Mouse (Mus musculus): ENCODE results near the gene Ddx4. TPM values are rescaled to one million over a fixed set of nuclear protein-coding genes. Genes with fewer than 3 reads are reported as not detected.

Ddx4 gene
- polyA plus RNA-seq, 1 experiment, result 0.72 TPM

DNA sequence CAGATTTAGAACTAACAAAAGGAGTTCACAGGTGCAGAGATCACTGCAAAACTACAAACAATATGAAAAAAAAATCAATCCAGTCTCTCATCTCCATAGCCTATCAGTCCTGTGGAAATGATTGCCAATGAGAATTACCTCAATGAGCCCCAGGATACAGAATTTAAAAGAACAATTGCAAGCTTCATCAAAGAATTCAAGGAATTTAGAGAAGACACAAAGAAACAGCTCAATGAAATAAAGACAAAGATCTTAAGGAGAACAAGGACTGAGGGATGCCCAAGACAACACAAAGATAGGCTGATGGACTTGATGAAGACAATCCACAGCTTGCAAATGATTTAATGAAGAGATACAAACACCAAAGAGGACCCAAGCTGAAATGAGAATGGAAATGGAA lies 78.5 kb downstream of the Ddx4 start:
- no peak overlapping the region for H3K27ac ChIP-seq (ENCODE audit: insufficient read depth, low read depth, low read length)
- no peak overlapping the region for H3K4me3 ChIP-seq (ENCODE audit: insufficient read depth, low read length)
- TF ChIP-seq CTCF (IDR thresholded peaks at IDR 0.05; ENCODE audit: low read depth, low read length) (no peak), POLR2A (IDR thresholded peaks at IDR 0.05; ENCODE audit: borderline replicate concordance, low read depth, low read length) (no peak)
- no peaks in the 10 kb centered on the region for H3K4me1 ChIP-seq (ENCODE audit: control insufficient read depth, insufficient read depth, low read length)

DNA sequence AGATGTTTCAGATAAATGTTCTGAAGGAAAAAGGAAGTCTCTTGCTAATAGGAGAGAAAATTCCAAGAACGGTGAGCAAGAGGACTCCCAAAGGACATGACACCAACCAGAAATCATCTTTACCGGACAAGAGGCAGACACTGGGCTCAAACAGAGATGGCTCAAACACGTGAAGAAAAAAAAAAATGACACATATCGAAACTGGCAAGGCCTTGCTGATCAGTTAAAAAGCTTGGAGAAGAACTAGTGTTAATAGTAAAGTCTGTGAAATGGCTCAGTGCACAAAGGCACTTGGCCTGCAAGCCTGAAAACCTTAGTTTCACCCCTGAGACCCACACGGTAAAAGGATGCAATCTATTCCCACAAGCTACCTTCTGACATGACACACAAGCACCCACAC lies 81.5 kb downstream of the Ddx4 start:
- H3K4me1 ChIP-seq (ENCODE audit: control insufficient read depth, insufficient read depth, low read length), result no peaks in the 10 kb centered on the region
- H3K27ac ChIP-seq (ENCODE audit: insufficient read depth, low read depth, low read length), result no peak overlapping the region
- no peak for TF ChIP-seq POLR2A (IDR thresholded peaks at IDR 0.05; ENCODE audit: borderline replicate concordance, low read depth, low read length)
- TF ChIP-seq CTCF (IDR thresholded peaks at IDR 0.05; ENCODE audit: low read depth, low read length), result no peak
- no peak overlapping the region for H3K4me3 ChIP-seq (ENCODE audit: insufficient read depth, low read length)

DNA sequence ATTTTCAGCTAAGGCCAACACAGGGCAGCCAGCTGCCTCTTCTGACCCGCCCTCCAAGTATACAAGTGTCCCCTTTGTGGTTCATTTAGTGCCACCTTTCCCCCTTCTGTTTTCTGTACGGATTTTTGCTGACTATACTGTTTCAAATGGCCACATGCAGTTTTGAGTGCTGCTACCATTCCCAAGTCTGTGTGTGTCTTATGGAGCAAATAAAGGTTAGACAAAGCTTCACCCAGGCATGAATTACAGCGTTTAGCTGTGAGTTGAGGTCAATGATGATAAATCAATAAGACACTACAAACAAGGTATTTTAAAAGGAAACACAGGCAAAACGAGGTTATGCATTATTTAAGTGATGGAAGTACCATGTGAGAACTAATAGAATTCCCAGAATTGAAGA lies 82.7 kb downstream of the Ddx4 start:
- TF ChIP-seq CTCF (IDR thresholded peaks at IDR 0.05; ENCODE audit: low read depth, low read length) (no peak), POLR2A (IDR thresholded peaks at IDR 0.05; ENCODE audit: borderline replicate concordance, low read depth, low read length) (no peak)

DNA sequence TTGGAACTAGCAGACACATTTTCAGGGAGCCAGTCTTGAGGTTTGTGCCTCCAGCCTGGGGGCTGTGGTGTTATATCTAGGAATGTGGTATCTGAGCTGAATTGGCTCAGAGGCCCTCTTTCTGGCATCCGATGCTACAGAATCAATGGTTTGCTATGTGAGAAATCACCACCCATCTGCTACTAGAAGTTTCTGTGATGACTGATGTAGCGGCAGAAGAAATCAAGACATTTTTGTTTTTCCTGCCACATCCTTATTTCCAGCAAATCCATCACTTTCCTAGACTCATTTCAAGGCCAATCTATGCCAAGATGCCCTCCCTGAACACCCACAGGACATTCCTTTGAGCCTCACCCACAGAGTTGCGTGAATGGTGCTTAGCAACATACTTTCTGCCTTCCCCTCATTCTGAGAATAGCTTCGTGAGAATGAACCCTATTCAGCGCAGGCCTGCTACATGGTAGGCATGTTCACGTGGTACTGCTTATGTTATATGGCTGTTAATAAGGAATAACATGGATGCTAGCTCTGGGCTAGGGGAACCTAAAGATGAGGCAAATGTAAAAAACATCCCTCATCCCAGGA lies 91.6 kb downstream of the Ddx4 start:
- Histone ChIP-seq H3K27ac (ENCODE audit: insufficient read depth, low read depth, low read length) (no peak overlapping the region), H3K4me1 (ENCODE audit: control insufficient read depth, insufficient read depth, low read length) (no peaks in the 10 kb centered on the region), H3K4me3 (ENCODE audit: insufficient read depth, low read length) (no peak overlapping the region)
- TF ChIP-seq POLR2A (IDR thresholded peaks at IDR 0.05; ENCODE audit: borderline replicate concordance, low read depth, low read length) (no peak), CTCF (IDR thresholded peaks at IDR 0.05; ENCODE audit: low read depth, low read length) (no peak)

More for the DNA sequence above, 82.7 kb downstream of the Ddx4 start:
- Histone ChIP-seq H3K27ac (ENCODE audit: insufficient read depth, low read depth, low read length) (no peak overlapping the region), H3K4me3 (ENCODE audit: insufficient read depth, low read length) (no peak overlapping the region), H3K4me1 (ENCODE audit: control insufficient read depth, insufficient read depth, low read length) (no peaks in the 10 kb centered on the region)

DNA sequence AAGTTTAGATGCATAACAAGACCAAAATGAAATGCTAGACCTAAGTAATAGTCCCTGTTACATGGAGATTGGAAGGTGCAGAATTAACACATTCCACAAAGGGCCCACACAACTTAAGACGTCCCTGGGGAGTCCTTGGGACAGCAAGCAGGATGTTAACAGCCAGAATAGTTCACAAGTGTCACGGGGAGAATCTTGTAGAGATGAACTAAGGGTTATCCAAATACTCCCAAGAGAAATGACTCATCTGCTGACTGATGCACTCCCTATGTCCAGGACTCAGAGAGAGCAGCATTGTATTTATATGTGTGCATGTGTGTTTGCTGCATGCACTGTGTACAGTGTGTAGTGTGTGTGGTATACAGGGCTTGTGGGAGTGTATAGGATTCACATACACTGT lies 95.8 kb downstream of the Ddx4 start:
- peaks cover 4% of the 10 kb centered on the region for H3K4me1 ChIP-seq (ENCODE audit: control insufficient read depth, insufficient read depth, low read length)
- H3K27ac ChIP-seq (ENCODE audit: insufficient read depth, low read depth, low read length), result no peak overlapping the region
- TF ChIP-seq CTCF (IDR thresholded peaks at IDR 0.05; ENCODE audit: low read depth, low read length) (no peak), POLR2A (IDR thresholded peaks at IDR 0.05; ENCODE audit: borderline replicate concordance, low read depth, low read length) (no peak)
- no peak overlapping the region for H3K4me3 ChIP-seq (ENCODE audit: insufficient read depth, low read length)

DNA sequence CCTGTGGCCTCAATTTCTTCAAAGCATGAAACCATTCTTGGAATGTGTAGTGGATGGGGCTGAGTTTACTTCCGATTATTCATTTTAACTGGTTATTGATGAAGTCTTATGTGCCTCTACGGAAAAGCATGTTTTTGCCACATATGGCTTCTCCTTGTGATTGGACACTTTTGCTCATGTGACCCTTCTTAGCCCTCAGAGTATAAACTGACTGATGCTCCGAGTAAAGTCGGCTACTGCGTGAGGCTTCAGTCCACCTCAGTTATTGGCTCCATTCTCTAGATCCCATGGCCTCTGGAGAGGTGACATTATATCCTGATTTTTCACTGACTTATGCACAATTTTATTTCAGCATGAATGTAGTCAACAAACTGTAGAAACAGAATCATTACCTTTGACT lies 99.0 kb downstream of the Ddx4 start:
- H3K4me3 ChIP-seq (ENCODE audit: insufficient read depth, low read length), result no peak overlapping the region
- H3K27ac ChIP-seq (ENCODE audit: insufficient read depth, low read depth, low read length), result no peak overlapping the region
- peaks cover 4% of the 10 kb centered on the region for H3K4me1 ChIP-seq (ENCODE audit: control insufficient read depth, insufficient read depth, low read length)
- TF ChIP-seq CTCF (IDR thresholded peaks at IDR 0.05; ENCODE audit: low read depth, low read length) (no peak), POLR2A (IDR thresholded peaks at IDR 0.05; ENCODE audit: borderline replicate concordance, low read depth, low read length) (no peak)

DNA sequence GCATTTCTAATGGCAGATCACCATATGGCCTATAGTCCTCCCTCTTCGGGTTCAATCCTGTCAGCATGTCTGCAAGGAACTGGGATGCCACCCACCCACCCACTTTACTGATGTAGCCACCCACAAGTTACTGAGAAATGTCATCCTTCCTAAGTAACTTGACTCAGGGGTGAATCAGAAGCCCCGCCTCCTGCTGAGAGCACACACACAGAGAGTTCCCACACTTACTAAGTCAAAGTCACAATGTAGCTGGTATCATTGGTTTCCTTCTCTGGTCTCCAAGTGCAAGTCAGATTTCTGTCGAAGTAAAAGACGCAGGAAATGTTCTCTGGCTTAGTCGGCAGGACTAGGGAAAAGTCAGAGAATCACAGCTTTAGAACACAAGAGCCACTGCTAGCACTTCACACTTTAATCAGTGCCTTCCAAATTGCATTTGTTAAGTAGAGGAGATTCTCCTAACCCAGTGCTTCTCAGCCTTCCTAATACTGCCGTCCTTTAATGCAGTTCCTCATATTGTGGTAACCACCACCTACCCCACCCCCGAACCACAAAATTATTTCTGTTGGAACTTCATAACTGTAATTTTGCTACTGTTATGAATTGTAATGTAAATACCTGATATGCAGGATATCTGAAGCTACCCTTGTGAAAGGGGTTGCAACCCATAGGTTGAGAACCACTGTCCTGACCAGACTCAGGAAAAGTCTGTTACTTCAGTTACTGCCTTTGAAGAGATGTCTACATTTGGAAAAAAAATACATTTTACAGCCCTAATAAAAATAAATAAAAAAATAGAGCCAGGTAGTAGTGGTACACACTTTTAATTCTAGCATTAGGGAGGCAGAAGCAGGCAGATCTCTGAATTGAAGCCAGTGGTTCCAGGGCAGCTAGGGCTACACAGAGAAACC lies 100.4 kb downstream of the Ddx4 start:
- Histone ChIP-seq H3K27ac (ENCODE audit: insufficient read depth, low read depth, low read length) (no peak overlapping the region), H3K4me3 (ENCODE audit: insufficient read depth, low read length) (no peak overlapping the region), H3K4me1 (ENCODE audit: control insufficient read depth, insufficient read depth, low read length) (peaks cover 4% of the 10 kb centered on the region)
- TF ChIP-seq POLR2A (IDR thresholded peaks at IDR 0.05; ENCODE audit: borderline replicate concordance, low read depth, low read length) (no peak), CTCF (IDR thresholded peaks at IDR 0.05; ENCODE audit: low read depth, low read length) (no peak)

Other genes starting within 250 kb of the Ddx4 start
- gene Il6st, start 188.4 kb downstream of the Ddx4 start, polyA plus RNA-seq (2012; ENCODE audit: insufficient read depth, insufficient read length, missing spikeins), result 65.3 and 67.2 TPM in 2 replicates
- not detected in 2 replicates for gene Il31ra, start 58.1 kb downstream of the Ddx4 start, polyA plus RNA-seq (2012; ENCODE audit: insufficient read depth, insufficient read length, missing spikeins)
- 36.3 and 38.4 TPM in 2 replicates for gene Slc38a9, start 8.3 kb upstream of the Ddx4 start, polyA plus RNA-seq (2012; ENCODE audit: insufficient read depth, insufficient read length, missing spikeins)
- gene Plpp1, start 148.3 kb upstream of the Ddx4 start, polyA plus RNA-seq (2012; ENCODE audit: insufficient read depth, insufficient read length, missing spikeins), result 1.2 and 1.8 TPM in 2 replicates

All from bone marrow macrophage, adult 2 months (primary cell).